Mouse (Mus musculus) heart, postnatal 0 days (tissue): ENCODE data around the gene Ell2.

Experiments used
- CTCF ChIP-seq: IDR thresholded peaks from 2 replicates; pipeline ENCODE4 v1.5.1; 2016; ENCODE audit warnings: antibody characterized with exemption, control low read depth, low read depth
- EP300 ChIP-seq: IDR thresholded peaks from 2 replicates; pipeline ENCODE4 v1.6.1; 2016; ENCODE audit warnings: antibody characterized with exemption, low read depth

GRCm38 (mm10) chr13:75745328-75745727 lies 38.8 kb downstream of the Ell2 start:
- TF ChIP-seq CTCF (no peak), EP300 (no peak)
